Mouse (Mus musculus) midbrain, embryonic 16.5 days (tissue): ENCODE measurements at regions not wholly inside any gene's neighbourhood (a gene's known extent, or its start where the extent isn't known, plus 50 kb on each side); places are given as distances from the start of the nearest gene placed in this dataset.

Experiments
- ATAC-seq: fragments of 200-750 bp; cut with Nextera tagmentation; 2 replicates; pipeline ENCODE4 v1.8.0; 2017; ENCODE audit warnings: moderate TSS enrichment
- H3K27ac ChIP-seq: fragments of 300-500 bp; sonication (generic); 2 replicates; pipeline ENCODE4 v1.5.1; 2014; ENCODE audit warnings: mild to moderate bottlenecking, low read length, mixed read lengths
- H3K27me3 ChIP-seq: fragments of 300-500 bp; sonication (generic); 2 replicates; pipeline ENCODE4 v1.6.1; 2014; ENCODE audit warnings: low read depth, low read length, mixed read lengths; ENCODE audit not compliant: control insufficient read depth, insufficient read depth
- H3K36me3 ChIP-seq: fragments of 300-500 bp; sonication (generic); 2 replicates; pipeline ENCODE4 v1.6.1; 2014; ENCODE audit warnings: mild to moderate bottlenecking, low read length, moderate library complexity, mixed read lengths; ENCODE audit not compliant: control insufficient read depth, insufficient read depth
- H3K4me1 ChIP-seq: fragments of 300-500 bp; sonication (generic); 2 replicates; pipeline ENCODE4 v1.6.1; 2014; ENCODE audit warnings: mild to moderate bottlenecking, low read length, mixed read lengths; ENCODE audit not compliant: control insufficient read depth, insufficient read depth
- H3K4me2 ChIP-seq: fragments of 300-500 bp; sonication (generic); 2 replicates; pipeline ENCODE4 v1.6.1; 2014; ENCODE audit warnings: mild to moderate bottlenecking, low read length, mixed read lengths
- H3K4me3 ChIP-seq: fragments of 300-500 bp; sonication (generic); 2 replicates; pipeline ENCODE4 v1.5.1; 2014; ENCODE audit warnings: low read depth, mild to moderate bottlenecking, low read length, moderate library complexity, mixed read lengths
- H3K9ac ChIP-seq: fragments of 300-500 bp; sonication (generic); 2 replicates; pipeline ENCODE4 v1.6.1; 2014; ENCODE audit warnings: low read depth, low read length, mixed read lengths
- H3K9me3 ChIP-seq: fragments of 300-500 bp; sonication (generic); replicated peaks from 2 replicates; pipeline ENCODE4 v1.6.1; 2014; ENCODE audit warnings: mild to moderate bottlenecking, low read length, mixed read lengths; ENCODE audit not compliant: control insufficient read depth, poor library complexity, severe bottlenecking
- WGBS: fragments of 180-500 bp; shearing (Covaris S2); extraction: QIAGEN DNeasy Blood & Tissue Kit; methylation state at CpG from one replicate; pipeline ENCODE4 v1.1.7; 2014; 5-methylcytosine and 5-hydroxymethylcytosine counted together

- no peak overlapping the region for H3K9ac ChIP-seq
- no peak overlapping the region for H3K27ac ChIP-seq
- no peaks in the 10 kb centered on the region for H3K36me3 ChIP-seq
- H3K27me3 ChIP-seq, result no peaks in the 10 kb centered on the region
- no peak for ATAC-seq
- WGBS, result 93% methylated on average over 2 of the region's 2 CpGs
- peaks cover 6% of the 10 kb centered on the region; the same call in 1 of the 2 replicates for H3K4me1 ChIP-seq
- no peaks in the 10 kb centered on the region for H3K9me3 ChIP-seq
- no peak overlapping the region for H3K4me3 ChIP-seq
- no peak overlapping the region for H3K4me2 ChIP-seq
These were observed 66.1 kb upstream of the 9330182O14Rik start for GRCm38 (mm10) chr15:40068051-40068450.

GRCm38 (mm10) chr15:40075334-40075893, 58.8 kb upstream of the 9330182O14Rik start:
- ATAC-seq, result no peak
- Histone ChIP-seq H3K4me1 (no peaks in the 10 kb centered on the region), H3K4me2 (no peak overlapping the region), H3K27me3 (no peaks in the 10 kb centered on the region), H3K36me3 (no peaks in the 10 kb centered on the region), H3K4me3 (no peak overlapping the region), H3K9ac (no peak overlapping the region), H3K27ac (no peak overlapping the region), H3K9me3 (no peaks in the 10 kb centered on the region)
- 55% methylated on average over 3 of the region's 3 CpGs for WGBS

- no peaks in the 10 kb centered on the region for H3K36me3 ChIP-seq
- H3K27ac ChIP-seq, result no peak overlapping the region
- H3K4me2 ChIP-seq, result no peak overlapping the region
- no peaks in the 10 kb centered on the region for H3K27me3 ChIP-seq
- no peak overlapping the region for H3K9ac ChIP-seq
- no peaks in the 10 kb centered on the region for H3K9me3 ChIP-seq
- WGBS, result 85% methylated on average over 6 of the region's 6 CpGs
- no peak for ATAC-seq
- H3K4me3 ChIP-seq, result no peak overlapping the region
- H3K4me1 ChIP-seq, result no peaks in the 10 kb centered on the region
These were observed 54.3 kb upstream of the 9330182O14Rik start for GRCm38 (mm10) chr15:40079872-40080271.
